ENCODE assay signal across 8 mouse cellular contexts in genomic region chr13:13394096-13394395, GRCm38 (mm10). TPM values are rescaled to one million over a fixed set of nuclear protein-coding genes. Genes with fewer than 3 reads are reported as not detected.
A peak's percentile ranks its signal among the peaks of the same experiment; 100 is the strongest.
DNase-seq lines count a peak whose midpoint lies in the region; ATAC-seq and TF ChIP-seq lines count a peak whose summit lies in the region.
"Not testable (repeated sequence)": the region's sequence is repeated elsewhere in the genome, so short reads cannot be mapped to it uniquely, and the experiment has no call there.

No protein-coding gene starts in this region.

- not testable (repeated sequence) for H3ac ChIP-seq in C2C12 (ENCODE audit: control insufficient read depth, insufficient read length, low read depth)

- not testable (repeated sequence) for H3K27ac ChIP-seq in forebrain, embryonic 10.5 days; heart, embryonic 16.5 days (ENCODE audit: low read length); liver, adult 2 months (replicated peaks; ENCODE audit: insufficient read depth, low read depth, low read length); midbrain, embryonic 11.5 days (ENCODE audit: low read depth, low read length)

- peak overlapping the region; percentile 38; the same call in 1 of the 2 replicates for H3K9ac ChIP-seq in heart, embryonic 16.5 days (ENCODE audit: low read length)
- not testable (repeated sequence) for H3K9ac ChIP-seq in liver, adult 2 months (ENCODE audit: low read depth, low read length); midbrain, embryonic 11.5 days (ENCODE audit: low read length)

- peak overlapping the region; percentile 67 for H3K4me2 ChIP-seq in heart, embryonic 16.5 days (ENCODE audit: low read depth, low read length)
- peak overlapping the region; percentile 43 for H3K4me2 ChIP-seq in midbrain, embryonic 11.5 days

- 1% methylated on average over 15 of the region's 15 CpGs for WGBS in forebrain, embryonic 10.5 days
- under 1% methylated on average over 12 of the region's 15 CpGs for WGBS in heart, embryonic 16.5 days
- 1% methylated on average over 15 of the region's 15 CpGs for WGBS in liver, adult 2 months
- under 1% methylated on average over 12 of the region's 15 CpGs for WGBS in midbrain, embryonic 11.5 days

- not testable (repeated sequence) for TF ChIP-seq CTCF in C2C12 (IDR thresholded peaks at IDR 0.05; ENCODE audit: control insufficient read depth, insufficient read depth, insufficient read length); liver, adult 2 months (IDR thresholded peaks at IDR 0.05; ENCODE audit: low read depth, low read length)

- not testable (repeated sequence) for H3K9me3 ChIP-seq in forebrain, embryonic 10.5 days; heart, embryonic 16.5 days (replicated peaks; ENCODE audit: control insufficient read depth, low read length); midbrain, embryonic 11.5 days (ENCODE audit: control insufficient read depth, low read length)

- H3K4me3 ChIP-seq in C2C12 (ENCODE audit: insufficient read depth, poor library complexity, severe bottlenecking): peak overlapping the region; percentile 6
- peak overlapping the region; percentile 52 for H3K4me3 ChIP-seq in forebrain, embryonic 10.5 days
- H3K4me3 ChIP-seq in heart, embryonic 16.5 days (ENCODE audit: low read length): peak overlapping the region; percentile 49
- peak overlapping the region; percentile 53 for H3K4me3 ChIP-seq in liver, adult 2 months (ENCODE audit: insufficient read depth, low read depth, low read length)
- peak overlapping the region; percentile 36 for H3K4me3 ChIP-seq in midbrain, embryonic 11.5 days (ENCODE audit: low read depth, low read length)

- peak; percentile 48 for DNase-seq in brain, adult 2 months (ENCODE audit: low read depth, low spot score)
- peak; percentile 60 for DNase-seq in forebrain, embryonic 10.5 days (ENCODE audit: extremely low spot score, low spot score)
- DNase-seq in kidney, adult 8-10 months: peak; percentile 64 to 72
- not testable (repeated sequence) for DNase-seq in liver, adult 2 months (ENCODE audit: extremely low read depth, low read depth, low spot score)
- DNase-seq in midbrain, embryonic 11.5 days (ENCODE audit: low spot score, missing footprints): peak; percentile 96
- DNase-seq in right cerebral cortex, postnatal 4 days: peak; percentile 27

- not testable (repeated sequence) for H3K79me3 ChIP-seq in C2C12 (ENCODE audit: low read depth)

- peak; percentile 49 for ATAC-seq in heart, embryonic 16.5 days (replicated peaks; ENCODE audit: extremely low read depth, insufficient read depth, low FRiP score)
- not testable (repeated sequence) for ATAC-seq in midbrain, embryonic 11.5 days (ENCODE audit: low FRiP score)

- TF ChIP-seq POLR2A in liver, adult 2 months (IDR thresholded peaks at IDR 0.05; ENCODE audit: extremely low read depth, insufficient read depth, low read length): not testable (repeated sequence)

- H3K27me3 ChIP-seq in C2C12 (ENCODE audit: control insufficient read depth, insufficient read depth, insufficient read length); forebrain, embryonic 10.5 days (ENCODE audit: poor library complexity, severe bottlenecking); heart, embryonic 16.5 days (ENCODE audit: control insufficient read depth, insufficient read depth, low read length); liver, adult 2 months (ENCODE audit: control insufficient read depth, insufficient read depth, low read length); midbrain, embryonic 11.5 days (ENCODE audit: control insufficient read depth, insufficient read depth, low read length): not testable (repeated sequence)

- not testable (repeated sequence) for H3K79me2 ChIP-seq in C2C12 (ENCODE audit: control insufficient read depth, insufficient read depth); liver, adult 2 months (ENCODE audit: control insufficient read depth, insufficient read depth, low read length)

- H3K36me3 ChIP-seq in C2C12 (ENCODE audit: control insufficient read depth, insufficient read depth); forebrain, embryonic 10.5 days (replicated peaks); heart, embryonic 16.5 days (ENCODE audit: control insufficient read depth, insufficient read depth); liver, adult 2 months (ENCODE audit: control insufficient read depth, insufficient read depth, low read length); midbrain, embryonic 11.5 days (ENCODE audit: control insufficient read depth, insufficient read depth, low read length): not testable (repeated sequence)

- not testable (repeated sequence) for H3K4me1 ChIP-seq in forebrain, embryonic 10.5 days; heart, embryonic 16.5 days (ENCODE audit: control insufficient read depth, insufficient read depth, low read length); liver, adult 2 months (ENCODE audit: control insufficient read depth, insufficient read depth, low read length); midbrain, embryonic 11.5 days (ENCODE audit: control insufficient read depth, insufficient read depth, low read length)

RNA-seq across cellular contexts. Expression of gene Gpr137b, which starts 0.2 kb away (rescaled TPM):
- 19.6 TPM for polyA plus RNA-seq in C2C12 (2012; fragmentation: generic; extraction: Trizol)
- polyA plus RNA-seq in forebrain, embryonic 10.5 days (2016; fragmentation: Nextera tagmentation; extraction: Ambion mirVana): 22.7 and 23.3 TPM in 2 replicates
- 20.4 and 21.4 TPM in 2 replicates for polyA plus RNA-seq in heart, embryonic 16.5 days (2015; fragmentation: Nextera tagmentation; extraction: Ambion mirVana)
- 1.1 and 2.0 TPM in 2 replicates for total RNA-seq in liver, adult 2 months (2014; rRNA removed)
- polyA plus RNA-seq in liver, adult 2 months (2012; rRNA removed): 1.7 and 4.3 TPM in 2 replicates
- 25.4 and 25.6 TPM in 2 replicates for polyA plus RNA-seq in midbrain, embryonic 11.5 days (2014; fragmentation: Nextera tagmentation; extraction: Ambion mirVana)

RNA-seq across cellular contexts. Expression of gene Nid1, which starts 43.3 kb away (rescaled TPM):
- polyA plus RNA-seq in C2C12 (2012; fragmentation: generic; extraction: Trizol): 90.0 TPM
- polyA plus RNA-seq in forebrain, embryonic 10.5 days (2016; fragmentation: Nextera tagmentation; extraction: Ambion mirVana): 45.6 and 51.2 TPM in 2 replicates
- 91.9 and 96.2 TPM in 2 replicates for polyA plus RNA-seq in heart, embryonic 16.5 days (2015; fragmentation: Nextera tagmentation; extraction: Ambion mirVana)
- total RNA-seq in liver, adult 2 months (2014; rRNA removed): 10.4 and 14.6 TPM in 2 replicates
- 7.1 and 9.0 TPM in 2 replicates for polyA plus RNA-seq in liver, adult 2 months (2012; rRNA removed)
- 42.7 and 44.2 TPM in 2 replicates for polyA plus RNA-seq in midbrain, embryonic 11.5 days (2014; fragmentation: Nextera tagmentation; extraction: Ambion mirVana)
